Mouse (Mus musculus) colon, adult 2 months (tissue): Measurements from ENCODE around the gene Cox11. TPM values are rescaled to one million over a fixed set of nuclear protein-coding genes. Genes with fewer than 3 reads are reported as not detected.

ENCODE experiments used
- polyA plus RNA-seq: library from polyadenylated mRNA; depleted of rRNA; stranded (reverse); fragments of >200 nt; gene quantifications from 2 replicates; pipeline ENCODE4 v1.2.3, GENCODE M21; 2012; rRNA removed

Gene Cox11
- polyA plus RNA-seq: 22.3 and 27.8 TPM in 2 replicates

DNA sequence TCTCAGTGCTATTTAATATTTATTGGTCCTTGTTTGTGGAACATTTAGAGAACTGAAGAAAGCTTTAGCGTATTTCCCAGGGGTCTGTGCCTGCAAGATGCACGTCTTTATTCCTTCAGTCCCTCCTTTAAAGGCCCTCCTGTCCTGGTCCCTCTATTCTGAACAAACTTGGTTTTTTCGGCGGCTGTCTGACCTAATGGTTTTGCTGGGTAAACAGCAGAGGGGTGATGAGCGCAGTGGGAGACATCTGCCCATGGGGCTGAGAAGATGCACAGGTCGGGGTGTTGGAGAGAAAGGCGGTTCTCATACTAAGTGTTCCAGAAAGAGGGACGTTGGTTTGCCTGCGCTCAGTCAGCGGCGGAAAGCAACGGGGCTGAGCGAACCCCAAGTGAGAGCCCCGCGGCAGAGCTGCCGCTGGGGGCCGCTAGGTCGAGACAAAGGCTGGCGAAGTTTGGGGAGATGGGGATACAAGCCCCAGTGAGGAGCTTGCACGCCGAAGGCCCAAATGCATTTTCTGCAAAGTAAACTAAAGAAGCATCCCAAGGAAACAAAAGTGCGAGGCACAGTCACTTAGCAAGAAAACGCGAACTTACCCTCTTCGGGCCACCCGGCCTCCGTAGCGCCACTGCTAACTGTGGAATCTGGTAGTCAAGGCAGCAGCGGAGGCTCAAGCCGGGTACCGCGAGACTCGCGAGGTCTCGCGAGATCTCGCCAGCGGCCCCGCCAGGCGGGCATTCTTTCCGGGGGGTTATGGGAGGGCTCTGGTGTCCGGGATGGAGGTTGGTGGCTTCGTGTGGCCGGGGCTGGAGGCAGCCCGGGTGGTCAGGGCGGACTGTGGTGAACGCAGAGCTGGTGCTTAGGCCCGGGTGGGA, at the start of gene Cox11, which contains the start of gene Stxbp4:
Gene Cox11, plus strand, starts transcription at position 734 of the 872 bp plus-strand sequence.
Gene Stxbp4, minus strand, starts transcription at position 645 of the 872 bp plus-strand sequence.

GRCm38 (mm10) chr11:90687460-90688416, 49.8 kb downstream of the Cox11 start, which contains the start of gene Tom1l1:
Gene Tom1l1, minus strand, starts transcription at chr11:90688366.

Other genes with a start within 250 kb of the Cox11 start
- 2.8 and 3.6 TPM in 2 replicates for gene Hlf, start 247.3 kb upstream of the Cox11 start, polyA plus RNA-seq
- 0.68 and 1.0 TPM in 2 replicates for gene Stxbp4, start 89 bp upstream of the Cox11 start, polyA plus RNA-seq
- gene Tom1l1, start 50.2 kb downstream of the Cox11 start, polyA plus RNA-seq: 7.8 and 8.7 TPM in 2 replicates